Mouse (Mus musculus) forebrain, embryonic 13.5 days (tissue): ENCODE measurements around the gene Kctd6. TPM values are rescaled to one million over a fixed set of nuclear protein-coding genes. Genes with fewer than 3 reads are reported as not detected.
"Not testable (repeated sequence)": the region's sequence is repeated elsewhere in the genome, so short reads cannot be mapped to it uniquely, and the experiment has no call there.

Experiments
- ATAC-seq: fragments of 200-750 bp; cut with Nextera tagmentation; 2 replicates; pipeline ENCODE4 v1.8.0; 2017
- H3K27ac ChIP-seq: fragments of 300-500 bp; sonication (generic); 2 replicates; pipeline ENCODE4 v1.5.1; 2015; ENCODE audit warnings: inconsistent platforms, mild to moderate bottlenecking, moderate library complexity
- H3K27me3 ChIP-seq: fragments of 300-500 bp; sonication (generic); 2 replicates; pipeline ENCODE4 v1.6.1; 2015; ENCODE audit warnings: mild to moderate bottlenecking, inconsistent platforms
- H3K36me3 ChIP-seq: fragments of 300-500 bp; sonication (generic); 2 replicates; pipeline ENCODE4 v1.6.1; 2015; ENCODE audit warnings: mild to moderate bottlenecking, inconsistent platforms; ENCODE audit not compliant: poor library complexity, severe bottlenecking
- H3K4me1 ChIP-seq: fragments of 300-500 bp; sonication (generic); 2 replicates; pipeline ENCODE4 v1.6.1; 2015; ENCODE audit warnings: inconsistent platforms
- H3K4me2 ChIP-seq: fragments of 300-500 bp; sonication (generic); 2 replicates; pipeline ENCODE4 v1.6.1; 2015; ENCODE audit warnings: inconsistent platforms, mild to moderate bottlenecking, moderate library complexity
- H3K4me3 ChIP-seq: fragments of 300-500 bp; sonication (generic); 2 replicates; pipeline ENCODE4 v1.5.1; 2015; ENCODE audit warnings: mild to moderate bottlenecking, inconsistent platforms
- H3K9ac ChIP-seq: fragments of 300-500 bp; sonication (generic); 2 replicates; pipeline ENCODE4 v1.6.1; 2015; ENCODE audit warnings: mild to moderate bottlenecking, inconsistent platforms
- H3K9me3 ChIP-seq: fragments of 300-500 bp; sonication (generic); replicated peaks from 2 replicates; pipeline ENCODE4 v1.6.1; 2016; ENCODE audit warnings: inconsistent platforms
- WGBS: fragments of 180-500 bp; shearing (Covaris S2); methylation state at CpG from one replicate; pipeline ENCODE4 v1.1.7; 2015; 5-methylcytosine and 5-hydroxymethylcytosine counted together
- polyA plus RNA-seq: library from polyadenylated mRNA; unstranded; fragments of >200 nt; fragmentation: Nextera tagmentation; extraction: Ambion mirVana; gene quantifications from 2 replicates; pipeline ENCODE4 v1.2.1, GENCODE M21; 2015

Gene Kctd6
- polyA plus RNA-seq, 1 experiment from 2014 or later: 5.6 TPM

DNA sequence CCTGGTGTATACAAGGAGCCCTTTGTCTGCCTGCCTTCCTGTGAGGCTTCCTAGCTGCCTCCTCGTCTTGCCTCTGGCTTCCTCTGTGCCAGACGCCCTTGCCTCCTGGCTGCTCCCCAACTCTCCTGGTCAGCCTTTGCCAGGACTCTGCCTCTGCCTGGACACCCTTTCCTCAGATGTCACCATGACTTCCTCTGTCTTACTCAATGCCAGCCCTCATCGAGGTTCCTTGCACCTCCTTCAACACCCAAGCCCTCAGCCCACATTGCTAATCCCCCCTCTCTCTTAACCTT lies 44.3 kb downstream of the Kctd6 start:
- H3K9me3 ChIP-seq: no peaks in the 10 kb centered on the region
- H3K4me3 ChIP-seq: no peak overlapping the region
- H3K4me2 ChIP-seq: no peak overlapping the region
- H3K9ac ChIP-seq: no peak overlapping the region
- 47% methylated on average over 3 of the region's 3 CpGs for WGBS
- no peaks in the 10 kb centered on the region for H3K36me3 ChIP-seq
- H3K27ac ChIP-seq: no peak overlapping the region
- H3K27me3 ChIP-seq: no peaks in the 10 kb centered on the region
- no peak for ATAC-seq
- no peaks in the 10 kb centered on the region for H3K4me1 ChIP-seq

DNA sequence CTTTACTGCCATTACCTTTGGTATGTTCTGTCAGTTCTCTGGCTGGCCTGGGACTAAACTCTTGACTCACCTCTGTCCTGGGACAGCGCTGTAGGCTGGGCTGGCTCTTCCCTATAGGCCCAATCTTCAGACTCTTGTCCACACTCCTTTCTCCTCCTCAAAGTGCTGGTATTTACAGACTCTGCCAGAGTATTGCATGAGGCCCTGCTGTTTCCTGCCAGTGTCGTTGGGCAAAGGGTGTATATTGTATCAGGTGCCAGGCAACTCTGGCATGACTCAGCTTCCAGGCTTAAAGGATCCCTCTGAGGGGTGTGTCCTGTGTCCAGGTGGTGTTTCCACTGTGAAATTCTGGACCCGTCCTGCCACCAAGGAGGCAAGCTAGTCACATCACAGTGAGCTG lies 44.8 kb downstream of the Kctd6 start:
- Histone ChIP-seq H3K4me2 (no peak overlapping the region), H3K4me3 (no peak overlapping the region), H3K4me1 (no peaks in the 10 kb centered on the region), H3K27ac (no peak overlapping the region), H3K9me3 (no peaks in the 10 kb centered on the region), H3K36me3 (no peaks in the 10 kb centered on the region), H3K27me3 (no peaks in the 10 kb centered on the region), H3K9ac (no peak overlapping the region)
- WGBS: 88% methylated on average over 3 of the region's 3 CpGs
- ATAC-seq: no peak

DNA sequence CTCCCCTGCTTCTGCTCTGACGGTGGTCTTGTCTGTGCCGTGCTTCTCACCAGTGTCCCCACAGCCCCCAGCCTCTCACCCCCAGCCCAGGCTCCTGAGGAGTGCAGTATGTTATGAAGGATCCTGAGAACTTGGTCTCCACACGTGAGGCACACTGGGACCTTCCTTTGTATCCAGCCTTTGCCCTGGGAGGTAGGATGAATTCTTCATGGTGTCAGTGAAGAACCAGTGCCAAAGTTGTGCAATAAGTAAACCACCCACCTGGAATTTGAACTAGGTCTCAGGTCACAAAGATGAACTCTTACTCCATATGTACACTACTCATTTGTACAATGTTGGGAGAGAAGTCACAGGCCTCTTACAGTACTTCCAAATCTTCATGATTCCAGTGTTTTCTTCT lies 45.2 kb downstream of the Kctd6 start, which contains the start of gene Acox2:
Acox2 (minus strand) TSS at position 188 of the 400 bp plus-strand sequence.
- H3K4me3 ChIP-seq: no peak within 1 kb of the TSS
- no peaks in the 10 kb centered on the region for H3K36me3 ChIP-seq
- no peaks in the 10 kb centered on the region for H3K9me3 ChIP-seq
- no peaks in the 10 kb centered on the region for H3K4me1 ChIP-seq
- H3K9ac ChIP-seq: no peak within 1 kb of the TSS
- WGBS: 86% methylated on average over 3 of the region's 3 CpGs
- ATAC-seq: no peak
- H3K4me2 ChIP-seq: no peak within 1 kb of the TSS
- no peak within 1 kb of the TSS for H3K27ac ChIP-seq
- no peaks in the 10 kb centered on the region for H3K27me3 ChIP-seq

DNA sequence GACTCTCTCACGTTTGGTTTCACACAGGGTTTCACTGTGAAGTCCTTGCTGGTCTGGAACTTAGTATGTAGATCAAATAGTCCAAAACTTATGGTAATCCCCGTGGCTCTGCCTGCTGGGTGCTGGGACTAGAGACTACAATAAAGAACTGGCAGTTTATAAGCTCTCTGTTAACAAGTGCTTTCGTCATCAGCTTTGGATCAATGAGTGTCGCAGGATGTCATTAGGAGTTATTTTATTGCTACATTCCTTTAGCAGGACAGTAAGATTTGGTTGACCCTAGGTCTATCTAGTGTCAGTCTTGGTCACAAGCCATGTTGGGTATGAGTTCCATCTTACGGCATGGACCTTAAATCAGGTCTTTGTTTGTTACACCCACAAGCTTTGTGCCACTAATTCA lies 46.3 kb downstream of the Kctd6 start:
- Histone ChIP-seq H3K9me3 (no peaks in the 10 kb centered on the region), H3K4me1 (no peaks in the 10 kb centered on the region), H3K4me2 (no peak overlapping the region), H3K27me3 (no peaks in the 10 kb centered on the region), H3K9ac (no peak overlapping the region), H3K4me3 (no peak overlapping the region), H3K36me3 (no peaks in the 10 kb centered on the region), H3K27ac (no peak overlapping the region)
- 81% methylated on average over 5 of the region's 5 CpGs for WGBS
- no peak for ATAC-seq

DNA sequence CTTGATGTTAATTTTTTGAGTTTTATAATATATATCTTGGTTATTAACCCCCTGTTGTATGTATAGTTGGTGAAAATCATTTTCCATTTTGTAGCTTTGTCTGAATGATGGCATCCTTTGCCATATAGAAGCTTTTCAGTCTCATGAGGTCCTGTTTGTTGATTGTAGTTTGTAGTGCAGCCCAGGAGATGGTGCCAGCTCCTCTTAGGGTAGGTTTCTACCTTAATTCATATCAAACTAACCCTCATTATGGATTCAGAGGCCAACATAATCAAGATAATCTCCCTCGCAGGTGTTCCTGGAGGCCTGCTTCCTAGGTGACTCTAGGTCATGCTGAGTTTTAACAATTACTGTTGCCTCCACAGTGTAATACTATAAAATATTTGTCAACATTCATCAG lies 48.3 kb downstream of the Kctd6 start:
- no peak overlapping the region for H3K4me3 ChIP-seq
- no peak for ATAC-seq
- H3K36me3 ChIP-seq: no peaks in the 10 kb centered on the region
- no peaks in the 10 kb centered on the region for H3K27me3 ChIP-seq
- 49% methylated on average over 1 of the region's 1 CpGs for WGBS
- no peaks in the 10 kb centered on the region for H3K9me3 ChIP-seq
- no peak overlapping the region for H3K27ac ChIP-seq
- H3K4me1 ChIP-seq: no peaks in the 10 kb centered on the region
- no peak overlapping the region for H3K9ac ChIP-seq
- no peak overlapping the region for H3K4me2 ChIP-seq

DNA sequence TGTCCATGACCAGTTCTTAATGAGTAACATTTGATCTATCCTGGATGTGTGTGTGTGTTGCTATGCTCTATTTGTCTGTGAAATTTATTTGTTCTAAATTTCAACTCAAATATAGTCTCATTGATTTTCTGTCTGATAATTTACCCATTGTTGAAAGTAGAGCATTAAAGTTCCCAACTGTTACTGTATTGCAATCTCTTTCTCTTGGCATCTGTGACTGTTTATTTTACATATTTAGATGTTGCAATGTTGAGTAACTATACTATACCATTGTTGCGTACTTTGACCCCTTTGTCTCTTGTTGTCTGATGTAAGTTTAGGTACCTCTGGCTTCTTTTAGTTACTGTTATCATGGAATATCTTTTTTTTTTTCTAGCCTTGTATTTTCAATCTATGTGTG lies 50.4 kb downstream of the Kctd6 start:
- no peak for ATAC-seq
- Histone ChIP-seq H3K27ac (no peak overlapping the region), H3K27me3 (no peaks in the 10 kb centered on the region), H3K4me3 (no peak overlapping the region), H3K9me3 (no peaks in the 10 kb centered on the region), H3K36me3 (no peaks in the 10 kb centered on the region), H3K9ac (no peak overlapping the region), H3K4me1 (no peaks in the 10 kb centered on the region), H3K4me2 (no peak overlapping the region)
- WGBS: 96% methylated on average over 1 of the region's 1 CpGs

DNA sequence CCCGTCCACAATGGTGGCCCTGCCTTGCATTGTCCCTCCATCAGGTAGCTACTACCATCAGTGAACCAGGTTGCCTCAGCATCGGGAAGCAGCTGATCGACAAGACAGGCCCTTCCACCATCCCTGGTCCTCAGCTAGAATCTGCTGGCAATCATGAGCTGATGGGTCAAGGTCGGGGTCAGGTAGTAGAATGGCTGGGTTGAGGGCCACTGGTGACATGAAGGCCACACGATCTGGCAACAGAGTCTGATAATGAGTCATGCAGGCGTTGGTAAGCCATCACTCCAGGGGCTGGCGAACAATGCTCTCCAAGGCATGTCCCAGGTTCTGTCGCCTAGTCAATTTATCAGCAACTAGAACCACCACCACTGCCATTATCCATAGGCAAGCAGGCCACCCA lies 57.3 kb downstream of the Kctd6 start:
- H3K36me3 ChIP-seq, H3K27ac ChIP-seq, H3K4me2 ChIP-seq, H3K9me3 ChIP-seq, ATAC-seq, H3K27me3 ChIP-seq, H3K9ac ChIP-seq, H3K4me3 ChIP-seq, H3K4me1 ChIP-seq: not testable (repeated sequence)
- 88% methylated on average over 8 of the region's 8 CpGs for WGBS

Other genes starting within 250 kb of the Kctd6 start
- 0.04 TPM in 1 of 2 replicates, not detected in the other for gene Dnase1l3, start 219.6 kb upstream of the Kctd6 start, polyA plus RNA-seq
- 25.9 and 29.8 TPM in 2 replicates for gene Abhd6, start 211.2 kb upstream of the Kctd6 start, polyA plus RNA-seq
- 56.4 and 57.3 TPM in 2 replicates for gene Rpp14, start 133.8 kb upstream of the Kctd6 start, polyA plus RNA-seq
- 39.4 and 40.6 TPM in 2 replicates for gene Pxk, start 115.9 kb upstream of the Kctd6 start, polyA plus RNA-seq
- gene Pdhb, start 41.1 kb upstream of the Kctd6 start, polyA plus RNA-seq: 238 and 247 TPM in 2 replicates
- not detected in 2 replicates for gene Acox2, start 45.2 kb downstream of the Kctd6 start, polyA plus RNA-seq
- 0.26 and 0.30 TPM in 2 replicates for gene Fam107a, start 103.9 kb downstream of the Kctd6 start, polyA plus RNA-seq
- gene Oit1, start 164.6 kb downstream of the Kctd6 start, polyA plus RNA-seq: not detected in 2 replicates